Mouse (Mus musculus) C2C12 (cell line): ENCODE measurements around the gene Tor1aip2.

Experiments used
- CEBPB ChIP-seq: IDR thresholded peaks from one replicate; pipeline ENCODE4 v1.6.1; 2011; ENCODE audit warnings: low read depth, mild to moderate bottlenecking, control low read depth, moderate library complexity
- CTCF ChIP-seq: IDR thresholded peaks from one replicate; pipeline ENCODE4 v1.5.1; 2011; ENCODE audit not compliant: control insufficient read depth, insufficient read depth, insufficient read length
- FOSL1 ChIP-seq: IDR thresholded peaks from one replicate; pipeline ENCODE4 v1.8.0; 2011; ENCODE audit warnings: mild to moderate bottlenecking, low read length; ENCODE audit not compliant: poor library complexity, insufficient read depth, severe bottlenecking
- MAX ChIP-seq: IDR thresholded peaks from one replicate; pipeline ENCODE4 v1.6.1; 2011; ENCODE audit warnings: mild to moderate bottlenecking, control low read depth
- MYOD1 ChIP-seq: IDR thresholded peaks from one replicate; pipeline ENCODE4 v1.6.1; 2011; ENCODE audit warnings: low read depth; ENCODE audit not compliant: control insufficient read depth, insufficient read length
- MYOG ChIP-seq: IDR thresholded peaks from one replicate; pipeline ENCODE4 v1.6.1; 2011; ENCODE audit not compliant: control insufficient read depth, insufficient read length; ENCODE audit errors: extremely low read depth
- USF1 ChIP-seq: IDR thresholded peaks from one replicate; pipeline ENCODE4 v1.6.1; 2011; ENCODE audit warnings: low read depth, mild to moderate bottlenecking, control low read depth, moderate library complexity

GRCm38 (mm10) chr1:156085770-156086169, 50.6 kb downstream of the Tor1aip2 start:
- TF ChIP-seq MYOG, result no peak
- no peak for TF ChIP-seq CTCF
- TF ChIP-seq FOSL1, result no peak
- TF ChIP-seq MAX, result no peak
- no peak for TF ChIP-seq USF1
- TF ChIP-seq CEBPB, result no peak
- TF ChIP-seq MYOD1, result no peak
